Mouse (Mus musculus): ENCODE results near the gene Nup107.
"Not testable (repeated sequence)": the region's sequence is repeated elsewhere in the genome, so short reads cannot be mapped to it uniquely, and the experiment has no call there.

The Nup107 gene

DNA sequence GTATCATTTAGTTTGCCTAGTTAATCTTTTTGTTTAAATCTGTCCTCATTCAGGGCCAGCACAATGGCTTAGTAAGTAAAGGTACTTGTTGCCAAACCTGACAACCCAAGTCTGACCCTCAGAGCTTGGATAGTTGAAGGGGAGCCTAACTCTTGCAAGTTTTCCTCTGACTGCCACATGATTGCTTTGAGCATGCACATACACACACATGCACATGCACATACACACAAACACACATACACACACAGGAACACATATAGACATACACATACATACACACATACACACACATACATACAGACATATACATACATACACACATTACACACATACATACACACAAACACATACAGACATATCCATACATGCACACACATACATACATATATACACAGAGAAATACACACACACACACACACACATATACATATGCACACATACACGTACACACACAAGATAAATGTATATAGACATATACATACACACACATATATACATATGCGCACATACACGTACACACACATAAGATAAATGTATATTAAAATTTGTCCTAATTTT, 67.6 kb downstream of the Nup107 start:
- DNase-seq (ENCODE audit: low read depth in 2 of 2, low spot score in 2 of 2) = no peak

DNA sequence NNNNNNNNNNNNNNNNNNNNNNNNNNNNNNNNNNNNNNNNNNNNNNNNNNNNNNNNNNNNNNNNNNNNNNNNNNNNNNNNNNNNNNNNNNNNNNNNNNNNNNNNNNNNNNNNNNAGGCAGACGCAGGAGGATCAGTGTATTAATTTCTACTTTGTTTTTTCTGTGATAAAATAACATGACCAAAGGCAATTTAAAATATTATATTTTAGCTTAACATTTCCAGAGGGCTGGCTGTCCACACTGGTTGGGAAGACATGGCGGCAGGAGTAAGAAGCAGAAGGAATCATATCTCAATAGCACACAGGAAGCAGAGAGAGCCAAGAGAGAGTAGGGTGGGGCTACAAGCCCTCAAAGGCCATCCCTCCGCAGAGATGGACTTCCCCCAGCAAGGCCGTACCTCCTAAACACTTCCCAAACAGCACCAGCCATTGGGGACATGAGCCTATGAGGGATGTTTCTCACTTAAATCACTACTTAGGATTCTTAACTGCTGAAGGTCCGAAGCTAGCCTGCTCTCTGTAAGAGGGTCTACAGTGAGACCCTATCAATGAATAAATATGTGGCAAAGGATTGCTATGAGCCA, 68.3 kb downstream of the Nup107 start:
- no peak for DNase-seq (ENCODE audit: low read depth in 2 of 2, low spot score in 2 of 2)

DNA sequence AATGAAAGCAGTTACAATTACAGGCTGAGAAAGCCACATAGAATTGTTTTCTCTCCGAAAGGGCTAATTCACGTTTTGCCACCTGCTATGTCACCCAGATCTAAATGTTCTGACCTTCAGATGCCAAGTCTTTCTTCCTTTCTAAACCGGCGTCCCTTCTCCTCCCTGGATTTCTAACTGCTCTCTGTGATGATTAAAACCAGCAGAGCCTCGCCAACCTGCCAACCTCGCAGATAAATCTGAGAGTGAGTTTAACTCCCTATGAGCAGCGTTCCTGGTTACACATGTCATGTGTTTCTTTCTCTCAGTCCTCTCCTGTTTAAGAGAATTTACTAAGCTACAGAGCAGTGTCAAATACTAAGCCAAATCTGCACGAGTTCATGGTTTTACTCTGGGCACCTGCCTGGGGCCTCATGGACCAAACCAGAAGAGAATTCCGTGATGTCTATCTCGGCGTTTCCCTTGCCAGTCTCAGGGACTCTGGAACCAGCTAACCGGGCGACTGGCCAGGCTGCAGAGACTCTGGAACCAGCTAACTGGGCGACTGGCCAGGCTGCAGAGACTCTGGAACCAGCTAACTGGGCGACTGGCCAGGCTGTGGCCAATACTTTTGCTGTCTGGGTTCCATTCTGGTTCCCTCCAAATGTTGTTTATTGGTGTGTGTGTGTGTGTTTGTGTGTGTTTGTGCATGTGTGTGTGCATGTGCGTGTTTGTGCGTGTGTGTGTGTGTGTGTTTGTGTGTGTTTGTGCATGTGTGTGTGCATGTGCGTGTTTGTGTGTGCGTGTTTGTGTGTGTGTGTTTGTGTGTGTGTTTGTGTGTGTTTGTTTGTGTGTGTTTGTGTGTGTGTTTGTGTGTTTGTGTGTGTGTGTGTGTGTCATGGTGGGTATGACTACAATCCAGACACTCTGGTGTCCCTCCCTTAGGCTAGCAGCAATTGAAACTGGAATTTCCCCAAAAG, 74.1 kb downstream of the Nup107 start:
- DNase-seq (ENCODE audit: low read depth in 2 of 2, low spot score in 2 of 2) = no peak

DNA sequence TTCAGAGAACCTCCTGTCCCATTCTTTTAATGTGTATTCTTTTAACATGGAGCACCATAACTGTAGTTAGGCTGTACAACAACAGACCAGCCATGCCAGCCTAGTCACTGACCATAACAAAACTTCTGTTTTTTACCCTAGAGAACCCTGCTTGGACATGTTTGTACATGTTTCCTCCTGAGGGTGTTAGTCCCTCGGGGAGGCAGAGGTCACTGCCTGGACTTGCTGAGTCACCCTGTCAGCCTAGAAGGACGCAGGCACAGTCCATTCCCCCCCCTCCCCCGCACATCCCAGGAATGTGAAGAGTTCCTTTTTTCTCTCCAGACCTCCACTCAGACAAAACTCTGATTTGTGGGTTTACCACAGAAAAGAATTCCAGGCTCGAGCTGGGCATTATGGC, 74.9 kb downstream of the Nup107 start:
- no peak for DNase-seq (ENCODE audit: low read depth in 2 of 2, low spot score in 2 of 2)

DNA sequence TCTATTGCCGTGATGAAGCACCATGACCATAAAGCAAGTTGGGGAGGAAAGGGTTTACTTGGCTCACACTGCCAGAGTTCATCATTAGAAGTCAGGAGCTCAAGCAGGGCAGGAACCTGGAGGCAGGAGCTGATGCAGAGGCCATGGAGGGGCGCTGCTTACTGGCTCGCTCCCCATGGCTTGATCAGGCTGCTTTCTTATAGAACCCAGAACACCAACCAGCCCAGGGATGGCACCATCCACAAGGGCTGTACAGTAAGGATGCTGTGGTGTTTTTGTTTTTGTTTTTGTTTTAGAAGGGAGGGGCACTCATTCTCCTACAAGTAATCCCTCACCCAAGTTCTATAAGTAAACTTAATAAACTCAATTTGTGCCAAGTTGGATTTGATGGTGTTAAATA, 75.8 kb downstream of the Nup107 start:
- no peak for DNase-seq (ENCODE audit: low read depth in 2 of 2, low spot score in 2 of 2)

DNA sequence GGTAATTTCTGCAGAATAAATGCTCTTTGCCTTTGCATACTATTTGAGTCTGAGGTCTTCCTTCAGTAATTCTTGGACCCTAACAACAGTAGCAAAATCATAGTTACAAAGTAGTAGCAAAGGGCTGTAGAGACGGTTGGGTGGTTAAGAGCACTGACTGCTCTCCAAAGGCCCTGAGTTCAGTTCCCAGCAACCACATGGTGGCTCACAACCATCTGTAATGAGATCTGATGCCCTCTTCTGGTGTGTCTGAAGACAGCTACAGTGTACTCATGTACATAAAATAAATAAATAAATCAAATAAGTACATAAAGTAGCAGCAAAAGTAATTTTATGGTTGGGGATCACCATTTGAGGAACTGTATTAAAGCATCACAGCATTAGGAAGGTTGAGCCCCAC, 76.9 kb downstream of the Nup107 start:
- DNase-seq (ENCODE audit: low read depth in 2 of 2, low spot score in 2 of 2) = not testable (repeated sequence)

DNA sequence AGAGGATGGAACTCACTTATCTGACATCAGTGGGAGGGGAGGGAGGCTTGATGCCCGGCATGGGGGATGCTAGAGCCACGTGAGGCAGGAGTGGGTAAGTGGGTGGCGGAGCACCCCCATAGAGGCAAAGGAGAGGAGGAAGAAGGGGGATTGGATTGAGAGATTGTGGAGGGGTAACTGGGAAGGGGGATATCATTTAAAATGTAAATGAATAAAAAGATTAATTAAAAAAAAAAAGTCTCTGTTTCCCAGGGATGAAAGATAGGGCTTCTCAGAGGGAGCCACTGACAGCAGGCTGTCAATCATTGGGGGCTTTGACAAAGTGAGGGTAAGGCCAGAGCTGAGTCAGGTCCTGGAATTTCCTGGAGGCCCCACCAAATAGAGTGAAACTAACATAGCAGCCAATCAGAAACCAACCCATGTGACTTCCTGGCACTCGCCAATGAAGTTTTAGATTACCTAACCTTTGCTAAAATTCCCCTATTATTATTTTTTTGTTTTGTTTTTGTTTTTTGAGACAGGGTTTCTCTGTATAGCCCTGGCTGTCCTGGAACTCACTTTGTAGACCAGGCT, 77.5 kb downstream of the Nup107 start:
- no peak for DNase-seq (ENCODE audit: low read depth in 2 of 2, low spot score in 2 of 2)

DNA sequence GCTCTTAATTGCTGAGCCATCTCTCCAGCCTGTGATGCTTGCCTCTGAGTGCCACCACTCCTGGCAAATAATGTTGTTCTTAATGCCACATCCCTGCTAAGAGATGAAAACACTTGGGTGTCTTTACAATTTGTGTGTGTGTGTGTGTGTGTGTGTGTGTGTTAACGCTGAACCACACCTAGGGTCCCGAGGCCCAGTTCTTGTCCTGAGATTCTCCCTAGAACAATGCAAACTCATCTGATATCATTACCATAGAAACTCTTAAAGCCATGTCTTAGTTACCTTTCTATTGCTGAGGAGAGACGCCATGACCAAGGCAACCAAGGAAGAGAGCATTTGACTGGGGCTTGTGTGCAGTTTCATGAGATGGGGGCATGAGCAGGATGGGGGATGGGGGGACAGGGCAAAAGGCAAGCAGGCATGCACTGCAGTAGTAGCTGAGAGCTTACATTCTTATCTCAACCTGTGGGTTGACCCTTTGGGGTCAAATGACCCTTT, 78.4 kb downstream of the Nup107 start:
- no peak for DNase-seq (ENCODE audit: low read depth in 2 of 2, low spot score in 2 of 2)

DNA sequence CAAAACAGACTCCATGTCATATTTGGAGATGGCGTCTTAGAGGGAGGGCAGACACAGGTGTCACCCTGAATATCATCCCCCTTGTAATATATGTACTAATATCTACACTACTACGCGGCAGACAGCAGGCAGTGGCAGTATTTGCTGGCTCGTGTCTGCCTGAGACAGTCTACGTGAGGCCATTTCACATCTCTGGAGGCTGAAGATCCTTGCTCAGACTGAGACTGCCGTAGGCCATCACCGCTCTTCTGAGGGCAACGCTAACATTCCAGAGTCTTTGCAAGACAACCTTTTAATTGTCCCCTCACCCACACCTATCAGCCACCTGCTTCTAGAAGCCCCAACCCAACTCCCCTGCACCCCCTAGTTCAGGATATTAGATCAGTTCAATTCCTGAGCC, 79.0 kb downstream of the Nup107 start:
- no peak for DNase-seq (ENCODE audit: low read depth in 2 of 2, low spot score in 2 of 2)

DNA sequence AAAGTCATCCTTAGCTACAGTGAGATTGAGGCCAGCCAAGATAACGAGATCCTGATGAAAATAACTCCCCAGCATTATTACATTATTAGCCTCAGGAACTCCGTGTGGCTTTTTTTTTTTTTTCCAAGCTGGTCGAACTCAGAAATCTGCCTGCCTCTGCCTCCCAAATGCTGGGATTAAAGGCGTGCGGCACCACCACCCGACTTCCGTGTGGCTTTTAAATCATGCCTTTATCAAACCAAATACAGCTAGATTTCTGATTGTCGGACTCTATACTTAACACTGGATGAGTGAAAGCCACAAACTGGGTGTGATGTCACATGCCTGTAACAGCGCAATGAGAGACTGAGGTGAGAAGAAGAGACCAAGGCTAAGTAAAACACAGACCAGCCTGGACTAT, 79.6 kb downstream of the Nup107 start:
- no peak for DNase-seq (ENCODE audit: low read depth in 2 of 2, low spot score in 2 of 2)

DNA sequence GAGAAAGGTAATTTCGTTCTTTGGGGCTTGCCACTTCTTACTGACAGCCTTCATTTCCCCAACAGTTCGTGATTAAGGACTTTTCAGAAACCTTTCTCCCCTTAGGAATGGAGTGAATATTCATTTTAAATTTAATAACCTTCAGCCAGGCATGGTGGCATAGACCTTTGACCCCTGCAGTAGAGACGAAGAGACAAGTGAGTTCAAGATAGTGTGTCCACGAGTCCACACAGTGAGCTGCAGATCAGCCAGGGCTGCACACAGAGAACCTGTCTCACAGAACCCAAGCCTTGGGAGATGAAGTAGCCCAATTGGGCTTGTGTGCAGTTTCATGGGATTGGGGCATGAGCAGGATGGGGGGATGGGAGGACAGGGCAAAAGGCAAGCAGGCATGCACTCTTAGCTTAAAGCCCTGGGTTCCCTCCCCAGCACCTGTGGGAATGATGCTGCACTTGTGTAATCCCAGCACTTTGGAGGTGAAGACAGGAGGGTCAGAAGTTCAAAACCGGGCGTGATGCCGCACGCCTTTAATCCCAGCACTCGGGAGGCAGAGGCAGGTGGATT, 80.2 kb downstream of the Nup107 start:
- no peak for DNase-seq (ENCODE audit: low read depth in 2 of 2, low spot score in 2 of 2)

DNA sequence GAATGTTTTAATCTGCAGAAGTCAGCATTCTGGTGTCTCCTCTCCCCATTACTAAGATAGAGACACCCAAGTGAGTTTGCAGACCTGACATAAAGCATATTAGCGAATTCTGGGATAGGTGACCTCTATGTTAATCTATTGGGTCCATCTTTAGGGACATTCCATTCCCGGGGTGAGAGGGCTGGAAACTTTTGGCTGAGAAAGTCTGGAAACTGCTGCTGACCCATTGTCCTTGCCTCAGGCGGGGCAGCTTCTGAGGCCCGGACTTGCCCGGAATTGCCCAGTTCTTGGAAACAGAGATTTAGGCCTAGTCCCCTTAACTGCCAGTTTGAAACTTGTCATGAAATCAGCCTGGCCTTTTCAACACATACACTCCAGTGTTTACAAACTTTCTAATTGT, 81.1 kb downstream of the Nup107 start:
- no peak for DNase-seq (ENCODE audit: low read depth in 2 of 2, low spot score in 2 of 2)

DNA sequence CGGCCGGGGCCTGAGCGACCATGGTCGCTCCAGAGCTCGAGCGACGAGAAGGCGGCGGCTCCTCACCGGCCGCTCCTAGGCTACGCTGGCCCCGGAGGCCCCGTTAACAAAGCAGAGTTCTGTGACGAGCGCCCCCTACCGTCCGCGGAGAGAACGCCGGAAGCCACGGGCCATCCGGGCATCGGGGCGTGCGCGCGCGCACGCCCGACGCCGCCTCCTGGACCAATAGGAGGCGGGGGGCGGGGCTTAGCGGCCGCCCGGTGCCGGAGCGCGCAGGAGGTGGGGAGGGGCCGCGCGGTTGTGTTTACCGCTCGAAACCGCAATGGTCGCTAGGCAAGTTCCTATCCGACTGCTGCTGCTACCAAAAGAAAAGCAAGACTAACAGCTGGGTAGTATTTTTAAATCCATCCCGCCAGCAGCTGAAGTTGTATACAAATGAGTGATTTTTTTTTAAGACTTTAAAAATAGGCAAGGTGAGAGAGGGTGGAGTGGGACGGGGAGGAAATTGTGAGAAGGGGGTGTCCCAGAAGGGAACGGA, 81.8 kb downstream of the Nup107 start, which contains the start of gene Mdm2:
Gene Mdm2, minus strand, starts transcription at position 155 of the 538 bp plus-strand sequence.
- peak; percentile 95 to 96 for DNase-seq (ENCODE audit: low read depth in 2 of 2, low spot score in 2 of 2)

DNA sequence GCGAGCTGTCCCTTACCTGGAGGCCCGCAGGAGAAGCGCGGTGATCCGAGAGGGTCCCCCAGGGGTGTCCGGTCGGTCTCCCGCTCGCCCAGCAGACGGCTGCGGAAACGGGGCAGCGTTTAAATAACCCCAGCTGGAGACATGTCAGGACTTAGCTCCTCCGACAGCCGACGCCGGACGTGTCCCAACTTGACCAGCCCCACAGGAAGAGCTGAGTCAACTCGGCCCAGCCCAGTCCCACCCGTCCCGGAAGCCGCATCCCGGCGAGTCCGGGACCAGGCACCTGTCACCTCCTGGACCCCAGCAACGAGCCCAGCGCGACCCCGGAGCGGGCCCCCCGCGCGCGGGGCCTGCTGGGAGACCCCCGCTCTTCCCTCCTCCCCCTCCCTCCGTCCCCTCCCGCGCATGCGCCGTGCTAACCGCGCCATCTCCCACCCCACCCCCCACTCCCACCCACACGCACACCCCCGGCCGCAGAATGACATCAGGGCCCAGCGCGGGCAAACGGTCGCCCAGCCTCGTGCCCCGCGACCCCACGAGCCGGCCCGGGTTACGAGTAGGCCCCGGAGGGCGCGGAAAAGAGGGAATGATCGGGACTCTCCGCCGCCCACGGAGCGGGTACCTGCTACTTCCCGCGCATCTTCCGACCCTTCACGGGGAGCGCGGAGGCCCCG, 82.4 kb downstream of the Nup107 start:
- peak; percentile 49 to 52 for DNase-seq (ENCODE audit: low read depth in 2 of 2, low spot score in 2 of 2)

DNA sequence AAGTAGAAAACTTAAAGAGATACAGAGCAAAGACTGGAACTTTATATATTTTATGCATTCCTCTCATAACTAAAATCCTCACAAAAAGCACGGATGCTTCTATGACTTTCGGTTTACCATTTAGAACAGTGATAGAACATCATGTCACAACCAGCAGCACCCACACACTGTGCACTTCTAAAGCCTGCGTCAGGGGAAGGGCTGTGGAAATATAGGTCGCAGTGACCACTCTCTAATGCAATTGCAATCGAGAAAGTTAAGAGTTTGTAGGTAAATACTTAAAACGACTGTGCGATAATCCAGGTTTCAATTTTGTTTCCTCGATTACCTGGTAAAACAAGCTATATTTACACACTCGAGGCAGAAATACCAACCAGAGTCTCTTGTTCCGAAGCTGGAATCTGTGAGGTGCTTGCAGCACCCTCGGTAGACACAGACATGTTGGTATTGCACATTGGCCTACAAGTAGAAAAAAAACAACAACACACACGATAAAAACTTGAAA, 83.1 kb downstream of the Nup107 start:
- DNase-seq (ENCODE audit: low read depth in 2 of 2, low spot score in 2 of 2) = no peak

DNA sequence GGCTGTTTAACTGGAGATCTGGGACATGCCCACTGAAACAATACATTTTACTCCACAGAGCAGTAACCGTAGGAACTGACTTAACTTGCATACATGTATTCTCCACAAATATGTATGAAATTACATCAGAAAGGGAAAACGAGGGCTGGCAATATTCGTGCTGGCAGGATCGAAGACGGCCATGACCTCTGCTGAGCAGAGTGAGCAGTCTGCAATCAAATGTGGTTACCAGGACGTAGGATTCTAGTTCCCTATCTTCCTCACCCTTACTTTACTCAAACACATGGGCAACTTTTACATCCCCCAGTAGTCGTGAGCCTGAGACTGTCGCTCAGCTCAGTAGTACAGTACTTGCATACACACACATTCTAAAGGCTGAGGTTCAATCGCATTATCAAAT, 83.6 kb downstream of the Nup107 start:
- no peak for DNase-seq (ENCODE audit: low read depth in 2 of 2, low spot score in 2 of 2)

DNA sequence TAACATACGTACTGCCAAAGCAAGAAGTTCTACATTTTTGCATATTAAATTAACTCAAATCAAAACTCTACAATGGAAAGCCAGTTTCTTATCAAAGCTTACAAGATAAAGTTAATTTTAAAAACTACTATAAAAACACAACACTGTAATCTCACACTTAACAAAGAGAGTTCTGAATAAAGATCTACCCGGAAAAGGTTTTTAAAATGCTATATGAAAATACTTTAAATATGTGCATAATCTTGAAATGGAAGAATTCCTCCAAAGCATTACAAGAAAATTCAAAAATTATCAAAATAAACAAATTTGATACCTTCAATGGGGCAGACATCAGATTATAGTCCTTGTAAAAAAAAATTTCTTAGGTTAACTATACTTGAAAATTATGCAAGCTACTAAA, 84.1 kb downstream of the Nup107 start:
- DNase-seq (ENCODE audit: low read depth in 2 of 2, low spot score in 2 of 2) = no peak

DNA sequence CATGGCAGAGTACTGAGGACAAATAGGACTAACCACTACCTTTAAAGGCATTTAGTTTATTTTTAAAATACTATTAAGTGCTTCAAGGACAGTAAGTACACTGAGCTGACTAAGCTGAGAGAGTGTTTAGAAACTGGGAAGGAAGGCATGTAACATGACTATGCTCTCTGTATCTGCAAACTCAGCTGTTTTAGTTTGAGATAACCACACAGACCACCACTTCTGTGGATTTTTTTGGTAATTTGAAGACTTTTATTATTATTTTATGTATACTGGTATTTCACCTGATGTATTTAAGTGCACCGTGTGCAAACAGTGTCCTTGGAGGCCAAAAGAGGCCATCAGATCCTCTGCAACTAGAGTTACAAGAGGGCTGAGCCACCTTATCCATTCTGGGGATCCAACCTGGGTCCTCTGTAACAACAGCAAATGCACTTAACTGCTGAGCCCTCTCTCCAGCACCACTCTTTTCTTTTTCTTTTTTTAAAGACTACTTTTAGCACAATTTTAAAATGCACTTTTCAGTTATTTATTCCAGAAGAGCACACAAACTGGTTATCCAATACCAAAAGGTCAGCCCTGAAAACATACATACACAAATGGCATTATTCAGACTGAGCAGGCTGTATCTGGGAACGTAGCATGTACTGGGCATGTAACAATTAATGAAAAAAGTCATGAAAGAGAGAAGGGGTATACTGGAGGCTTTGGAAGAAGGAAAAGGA, 85.2 kb downstream of the Nup107 start:
- no peak for DNase-seq (ENCODE audit: low read depth in 2 of 2, low spot score in 2 of 2)

DNA sequence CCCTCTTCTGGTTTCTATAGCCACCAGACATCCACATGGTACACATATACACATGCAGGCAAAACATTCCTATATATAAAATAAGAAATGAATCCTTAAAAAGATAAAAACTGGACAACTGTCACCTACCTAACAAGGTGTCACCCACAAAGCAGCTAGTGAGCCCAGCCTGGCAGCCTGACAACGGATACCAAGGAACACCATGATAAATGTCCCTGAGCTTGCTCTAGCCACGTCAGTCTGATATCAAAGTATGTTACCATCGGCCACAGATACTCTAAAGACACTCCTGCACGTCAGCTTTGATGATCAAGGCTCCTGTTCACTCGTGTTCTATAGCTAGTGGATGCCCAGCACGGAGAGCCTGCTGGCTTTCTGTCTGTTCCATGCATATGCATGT, 86.1 kb downstream of the Nup107 start:
- no peak for DNase-seq (ENCODE audit: low read depth in 2 of 2, low spot score in 2 of 2)

DNA sequence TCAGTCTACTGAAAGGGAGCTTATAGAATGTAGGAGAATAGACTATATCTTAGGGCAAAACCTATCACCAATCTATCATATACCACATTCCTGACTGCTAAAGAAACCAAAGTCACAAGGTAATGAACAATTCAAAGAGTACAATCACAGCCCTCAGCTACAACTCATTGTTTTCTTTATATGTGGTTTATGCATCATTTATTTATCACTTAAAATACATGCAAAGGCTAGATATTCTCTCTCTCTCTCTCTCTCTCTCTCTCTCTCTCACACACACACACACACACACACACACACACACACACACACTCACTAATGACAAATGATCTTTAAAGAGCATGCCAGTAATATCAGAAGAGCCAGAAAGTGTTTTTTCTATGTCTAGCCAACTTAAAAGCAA, 86.7 kb downstream of the Nup107 start:
- no peak for DNase-seq (ENCODE audit: low read depth in 2 of 2, low spot score in 2 of 2)

All from CD8-positive naive resting alpha-beta T cell, adult 2 months (primary cell).